In the genomic region with DNA sequence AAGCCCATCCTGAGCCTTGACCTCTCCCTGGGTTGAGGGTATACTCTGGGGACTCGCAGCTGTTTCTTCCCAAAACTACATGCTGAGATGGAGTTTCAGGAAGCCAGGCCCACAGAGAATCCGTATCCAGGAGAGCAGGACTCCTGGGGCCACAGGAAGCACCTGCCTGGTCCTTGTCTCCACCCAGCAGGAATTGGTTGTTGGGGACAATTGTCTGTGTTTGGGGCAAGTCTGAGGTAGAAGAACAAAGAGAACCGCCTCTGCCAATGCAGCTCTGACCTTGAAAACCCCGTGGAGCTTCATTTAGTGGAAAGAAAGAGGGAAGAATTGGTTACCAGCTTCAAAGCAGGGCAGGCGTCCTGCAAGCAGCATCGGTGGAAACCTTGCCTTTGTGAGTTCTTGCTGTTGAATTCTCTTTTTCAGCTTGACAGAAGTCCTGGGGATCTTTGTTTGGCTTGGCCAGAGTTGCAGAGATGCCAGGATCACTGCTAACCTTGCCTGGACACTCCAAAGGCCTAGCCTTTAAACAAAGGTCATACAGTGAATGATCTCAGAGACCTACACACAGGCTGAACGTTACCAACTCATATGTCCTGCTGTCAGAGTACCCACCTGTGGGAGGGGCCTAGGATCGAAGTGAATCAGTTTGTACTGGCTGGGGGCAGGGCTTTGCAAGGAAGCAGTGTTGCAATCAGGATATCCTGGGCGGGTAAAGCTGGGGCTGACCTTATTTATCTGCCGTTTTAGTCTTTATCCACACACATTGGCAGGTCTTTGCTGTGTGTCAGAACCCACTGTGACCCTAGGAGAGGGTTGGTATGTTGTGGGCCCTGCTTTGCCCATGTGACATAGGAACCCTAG, we compare ENCODE assay signal across 8 mouse cellular contexts.
A peak's percentile ranks its signal among the peaks of the same experiment; 100 is the strongest.
DNase-seq lines count a peak whose midpoint lies in the region; ATAC-seq and TF ChIP-seq lines count a peak whose summit lies in the region.

No protein-coding gene starts in this region.

- H3K4me2 ChIP-seq in embryonic facial prominence, embryonic 15.5 days (replicated peaks): no peak overlapping the region
- 0 out of 2 replicates have a peak overlapping the region, but pooled peaks have one; percentile 23 for H3K4me2 ChIP-seq in lung, embryonic 14.5 days

- no peaks in the 10 kb centered on the region for H3K27me3 ChIP-seq in C2C12 (ENCODE audit: control insufficient read depth, insufficient read depth, insufficient read length)
- no peaks in the 10 kb centered on the region for H3K27me3 ChIP-seq in embryonic facial prominence, embryonic 15.5 days
- no peaks in the 10 kb centered on the region for H3K27me3 ChIP-seq in lung, embryonic 14.5 days (ENCODE audit: insufficient read depth, low read length)

- peaks cover 61% of the 10 kb centered on the region for H3K79me3 ChIP-seq in C2C12 (ENCODE audit: low read depth)

- peak overlapping the region; percentile 48; the same call in 1 of the 2 replicates for H3K27ac ChIP-seq in embryonic facial prominence, embryonic 15.5 days (replicated peaks)
- H3K27ac ChIP-seq in lung, embryonic 14.5 days (ENCODE audit: low read depth): peak overlapping the region; percentile 86

- no peak for ATAC-seq in embryonic facial prominence, embryonic 15.5 days (ENCODE audit: insufficient number of reproducible peaks, low FRiP score, low TSS enrichment, low read depth)
- peak; percentile 37; the same call in 1 of the 2 replicates for ATAC-seq in lung, embryonic 14.5 days (ENCODE audit: insufficient read depth)

- peaks cover 100% of the 10 kb centered on the region for H3K79me2 ChIP-seq in C2C12 (ENCODE audit: control insufficient read depth, insufficient read depth)

- H3K9me3 ChIP-seq in embryonic facial prominence, embryonic 15.5 days (replicated peaks): no peaks in the 10 kb centered on the region
- no peaks in the 10 kb centered on the region for H3K9me3 ChIP-seq in lung, embryonic 14.5 days (ENCODE audit: low read depth, low read length)

- H3ac ChIP-seq in C2C12 (ENCODE audit: control insufficient read depth, insufficient read length, low read depth): no peak overlapping the region

- 34% methylated on average over 10 of the region's 10 CpGs for WGBS in embryonic facial prominence, embryonic 15.5 days
- WGBS in lung, embryonic 14.5 days: 30% methylated on average over 10 of the region's 10 CpGs

- peaks cover 95% of the 10 kb centered on the region for H3K4me1 ChIP-seq in embryonic facial prominence, embryonic 15.5 days
- peaks cover 67% of the 10 kb centered on the region for H3K4me1 ChIP-seq in lung, embryonic 14.5 days (ENCODE audit: insufficient read depth)

- no peak overlapping the region for H3K9ac ChIP-seq in embryonic facial prominence, embryonic 15.5 days
- H3K9ac ChIP-seq in lung, embryonic 14.5 days: no peak overlapping the region

- peak; percentile 50 for DNase-seq in Muller cell, postnatal 12 days (ENCODE audit: inconsistent ontology term)
- peak; percentile 56 for DNase-seq in kidney, adult 11 months
- DNase-seq in lung, embryonic 14.5 days: peak; percentile 65
- peak; percentile 18 to 22 for DNase-seq in thymus, postnatal 10 days (ENCODE audit: low spot score in 2 of 2)
- no peak for DNase-seq in testis, postnatal 14 days (ENCODE audit: low spot score)
- DNase-seq in layer of hippocampus, adult 11-12 months (ENCODE audit: low spot score): no peak

- peaks cover 5% of the 10 kb centered on the region for H3K36me3 ChIP-seq in C2C12 (ENCODE audit: control insufficient read depth, insufficient read depth)
- H3K36me3 ChIP-seq in embryonic facial prominence, embryonic 15.5 days: no peaks in the 10 kb centered on the region
- no peaks in the 10 kb centered on the region for H3K36me3 ChIP-seq in lung, embryonic 14.5 days (ENCODE audit: insufficient read depth)

- H3K4me3 ChIP-seq in C2C12 (ENCODE audit: insufficient read depth, poor library complexity, severe bottlenecking): no peak overlapping the region
- no peak overlapping the region for H3K4me3 ChIP-seq in embryonic facial prominence, embryonic 15.5 days (replicated peaks)
- no peak overlapping the region for H3K4me3 ChIP-seq in lung, embryonic 14.5 days (ENCODE audit: low read depth, low read length)

- TF ChIP-seq CTCF in C2C12 (IDR thresholded peaks at IDR 0.05; ENCODE audit: control insufficient read depth, insufficient read depth, insufficient read length): no peak
- no peak for TF ChIP-seq CTCF in lung, embryonic 14.5 days (IDR thresholded peaks at IDR 0.05; ENCODE audit: low read depth)

TF ChIP-seq in C2C12, 6 proteins besides CTCF, POLR2A, EP300 and RAD21:
- TF ChIP-seq CEBPB (IDR thresholded peaks at IDR 0.05; ENCODE audit: low read depth) (peak; percentile 68), MAX (IDR thresholded peaks at IDR 0.05) (no peak)

Comparison
In these comparisons a context has a peak if more than half of its experiments do, and no peak if none do; other contexts are left out.
1. DNase-seq: peak in Muller cell, postnatal 12 days (single experiment), kidney, adult 11 months (single experiment), lung, embryonic 14.5 days (single experiment) and thymus, postnatal 10 days (2 of 2); none in testis, postnatal 14 days (single experiment) and layer of hippocampus, adult 11-12 months (single experiment).